Mouse (Mus musculus) limb, embryonic 14.5 days (tissue): ENCODE results near the gene Ppm1m. TPM values are rescaled to one million over a fixed set of nuclear protein-coding genes. Genes with fewer than 3 reads are reported as not detected.
"Not testable (repeated sequence)": the region's sequence is repeated elsewhere in the genome, so short reads cannot be mapped to it uniquely, and the experiment has no call there.

Source experiments
- ATAC-seq: fragments of 200-750 bp; cut with Nextera tagmentation; 2 replicates; pipeline ENCODE4 v1.8.0; 2017; ENCODE audit warnings: low read depth, moderate number of reproducible peaks, moderate TSS enrichment; ENCODE audit not compliant: low FRiP score
- DNase-seq: peaks from one replicate; pipeline ENCODE4 v3.0.0-alpha.2; 2015; ENCODE audit warnings: low spot score
- H3K27ac ChIP-seq: fragments of 300-500 bp; sonication (generic); replicated peaks from 2 replicates; pipeline ENCODE4 v1.5.1; 2014; ENCODE audit warnings: low read depth, mild to moderate bottlenecking, low read length, moderate library complexity, mixed read lengths
- H3K27me3 ChIP-seq: fragments of 300-500 bp; sonication (generic); 2 replicates; pipeline ENCODE4 v1.6.1; 2014; ENCODE audit warnings: low read length, mixed read lengths; ENCODE audit not compliant: control insufficient read depth, insufficient read depth
- H3K36me3 ChIP-seq: fragments of 300-500 bp; sonication (generic); 2 replicates; pipeline ENCODE4 v1.6.1; 2014; ENCODE audit warnings: mild to moderate bottlenecking, low read length, moderate library complexity, mixed read lengths; ENCODE audit not compliant: control insufficient read depth, insufficient read depth
- H3K4me1 ChIP-seq: fragments of 300-500 bp; sonication (generic); 2 replicates; pipeline ENCODE4 v1.6.1; 2014; ENCODE audit warnings: antibody characterized with exemption, low read length, mixed read lengths; ENCODE audit not compliant: control insufficient read depth, insufficient read depth
- H3K4me2 ChIP-seq: fragments of 300-500 bp; sonication (generic); replicated peaks from 2 replicates; pipeline ENCODE4 v1.6.1; 2014; ENCODE audit warnings: low read depth, mild to moderate bottlenecking, low read length, moderate library complexity; ENCODE audit not compliant: severe bottlenecking
- H3K4me3 ChIP-seq: fragments of 300-500 bp; sonication (generic); replicated peaks from 2 replicates; pipeline ENCODE4 v1.5.1; 2014; ENCODE audit warnings: low read length
- H3K9ac ChIP-seq: fragments of 300-500 bp; sonication (generic); 2 replicates; pipeline ENCODE4 v1.6.1; 2014; ENCODE audit warnings: mild to moderate bottlenecking, low read depth, low read length, moderate library complexity; ENCODE audit not compliant: severe bottlenecking
- H3K9me3 ChIP-seq: fragments of 300-500 bp; sonication (generic); 2 replicates; pipeline ENCODE4 v1.6.1; 2016; ENCODE audit warnings: low read length; ENCODE audit not compliant: control insufficient read depth
- POLR2A ChIP-seq: fragments of 200-500 bp; IDR thresholded peaks from 2 replicates; pipeline ENCODE4 v1.8.0; 2012; ENCODE audit warnings: inconsistent platforms, mild to moderate bottlenecking, moderate library complexity, borderline replicate concordance; ENCODE audit not compliant: insufficient read depth, insufficient read length; ENCODE audit errors: extremely low read depth
- WGBS: fragments of 180-500 bp; shearing (Covaris S2); extraction: QIAGEN DNeasy Blood & Tissue Kit; methylation state at CpG from one replicate; pipeline ENCODE4 v1.1.7; 2014; 5-methylcytosine and 5-hydroxymethylcytosine counted together
- polyA plus RNA-seq, 2 experiments: library from polyadenylated mRNA; depleted of rRNA in 1 of 2; stranded (reverse) in 1 of 2; unstranded in 1 of 2; fragments of >200 nt; fragmentation: Nextera tagmentation in 1 of 2; extraction: Ambion mirVana in 1 of 2; gene quantifications; 2 replicates each; pipeline versions ENCODE4 v1.2.1 to v1.2.3; 2012 to 2014

Ppm1m gene
- polyA plus RNA-seq, 2 experiments = 39.2 to 87.0 TPM

DNA sequence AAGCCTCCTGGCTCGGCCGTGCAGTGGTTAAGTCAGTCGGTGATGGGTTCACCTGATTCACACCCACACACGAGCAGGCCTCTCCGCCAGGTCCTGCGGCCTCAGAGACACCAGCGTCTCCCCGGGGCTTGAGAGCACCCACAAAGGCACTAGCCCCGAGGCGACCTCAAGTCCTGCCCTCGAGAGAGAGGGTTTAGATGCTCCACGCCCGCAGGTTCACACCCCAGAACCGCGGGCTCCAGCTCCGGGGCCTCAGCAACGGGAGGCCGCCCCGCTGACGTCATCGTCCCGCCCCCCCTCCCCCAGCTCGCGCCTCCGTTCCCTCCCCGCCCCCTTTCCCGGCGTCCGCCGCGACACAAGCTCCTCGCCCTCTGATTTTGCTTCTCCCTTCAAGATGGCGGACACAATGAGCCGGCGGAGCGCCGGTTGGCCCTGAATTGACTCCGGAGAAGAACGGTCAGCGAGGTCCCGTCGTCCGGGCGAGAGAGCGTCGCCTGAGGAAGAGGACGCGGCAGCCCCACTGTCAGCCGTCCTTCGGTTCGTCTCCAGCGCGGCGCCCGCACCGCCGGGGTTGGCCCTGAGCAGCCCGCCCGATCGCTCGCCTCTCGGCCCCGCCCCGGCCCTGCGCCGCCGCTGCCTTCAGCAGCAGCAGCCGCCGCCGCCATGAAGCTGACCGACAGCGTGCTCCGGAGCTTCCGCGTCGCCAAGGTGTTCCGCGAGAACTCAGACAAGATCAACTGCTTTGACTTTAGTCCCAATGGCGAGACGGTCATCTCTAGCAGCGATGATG lies 28.8 kb downstream of the Ppm1m start, which contains the start of gene Wdr82:
Wdr82 (plus strand) TSS at position 373 of the 790 bp plus-strand sequence.
- H3K27me3 ChIP-seq = no peaks in the 10 kb centered on the region
- peak; percentile 94; the same call in 1 of the 2 replicates for TF ChIP-seq POLR2A
- under 1% methylated on average over 69 of the region's 81 CpGs for WGBS
- H3K9me3 ChIP-seq = no peaks in the 10 kb centered on the region
- H3K4me3 ChIP-seq = peak within 1 kb of the TSS; percentile 76
- H3K4me1 ChIP-seq = peaks cover 20% of the 10 kb centered on the region
- peak within 1 kb of the TSS; percentile 73 for H3K4me2 ChIP-seq
- peak within 1 kb of the TSS; percentile 96 for H3K27ac ChIP-seq
- no peaks in the 10 kb centered on the region for H3K36me3 ChIP-seq
- ATAC-seq = peak; percentile 94
- peak; percentile 86 for DNase-seq
- H3K9ac ChIP-seq = peak within 1 kb of the TSS; percentile 90

GRCm38 (mm10) chr9:106169917-106170316 lies 29.6 kb downstream of the Ppm1m start:
- no peak overlapping the region for H3K27ac ChIP-seq
- TF ChIP-seq POLR2A = no peak
- H3K9ac ChIP-seq = no peak overlapping the region
- peak; percentile 39 for DNase-seq
- no peaks in the 10 kb centered on the region for H3K27me3 ChIP-seq
- no peaks in the 10 kb centered on the region for H3K36me3 ChIP-seq
- H3K4me3 ChIP-seq = peak overlapping the region; percentile 76
- H3K4me1 ChIP-seq = peaks cover 17% of the 10 kb centered on the region
- H3K4me2 ChIP-seq = peak overlapping the region; percentile 73
- ATAC-seq = no peak
- H3K9me3 ChIP-seq = no peaks in the 10 kb centered on the region
- WGBS = 23% methylated on average over 6 of the region's 6 CpGs

GRCm38 (mm10) chr9:106169006-106169405 lies 30.5 kb downstream of the Ppm1m start:
- H3K9me3 ChIP-seq, H3K27ac ChIP-seq, H3K9ac ChIP-seq, ATAC-seq, H3K36me3 ChIP-seq, H3K27me3 ChIP-seq, H3K4me2 ChIP-seq, DNase-seq, H3K4me3 ChIP-seq: not testable (repeated sequence)
- 100% methylated on average over 1 of the region's 1 CpGs for WGBS
- H3K4me1 ChIP-seq = peaks cover 16% of the 10 kb centered on the region

DNA sequence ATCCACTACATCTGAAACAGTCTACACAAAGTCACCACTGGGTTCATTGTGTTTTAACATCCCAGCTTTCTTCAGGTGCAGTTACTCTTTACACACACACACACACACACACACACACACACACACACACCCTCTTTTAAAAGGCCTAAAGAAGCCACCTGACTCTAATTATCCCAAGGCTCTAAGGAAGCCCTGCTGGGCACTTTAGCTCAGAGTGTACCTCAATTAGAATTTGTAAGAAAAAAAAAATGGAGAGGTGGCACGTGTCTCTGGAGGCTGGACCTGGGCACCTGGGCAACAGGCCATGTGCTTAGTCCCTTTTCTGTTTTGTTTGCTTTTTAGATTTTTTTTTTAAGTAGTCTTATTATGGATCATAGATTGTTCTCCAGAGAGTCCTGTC lies 31.8 kb downstream of the Ppm1m start:
- no peaks in the 10 kb centered on the region for H3K27me3 ChIP-seq
- no peak for DNase-seq
- no peak for TF ChIP-seq POLR2A
- no peaks in the 10 kb centered on the region for H3K36me3 ChIP-seq
- no peak overlapping the region for H3K27ac ChIP-seq
- peaks cover 5% of the 10 kb centered on the region; the same call in 1 of the 2 replicates for H3K4me1 ChIP-seq
- no peak for ATAC-seq
- H3K4me3 ChIP-seq = no peak overlapping the region
- 17% methylated on average over 1 of the region's 1 CpGs for WGBS
- H3K4me2 ChIP-seq = no peak overlapping the region
- no peaks in the 10 kb centered on the region for H3K9me3 ChIP-seq
- no peak overlapping the region for H3K9ac ChIP-seq

DNA sequence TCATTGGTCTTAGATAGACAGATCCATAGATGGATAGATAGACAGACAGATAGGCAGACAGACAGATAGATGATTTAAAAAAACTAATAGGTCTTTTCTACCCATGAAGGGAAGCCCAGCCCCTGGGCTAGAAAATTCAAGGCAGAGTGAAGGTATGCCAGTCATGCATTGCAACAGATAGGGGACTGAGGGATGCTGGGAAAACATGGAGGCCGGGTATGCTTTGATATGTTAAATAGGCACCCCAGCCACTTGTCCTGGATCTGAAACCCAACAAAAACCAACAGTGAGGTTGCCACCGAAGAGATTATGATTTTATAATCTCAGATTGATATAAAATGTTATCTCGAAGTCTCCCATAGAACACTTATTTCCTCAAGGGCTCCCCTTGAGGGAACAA lies 32.3 kb downstream of the Ppm1m start:
- Histone ChIP-seq H3K9me3 (no peaks in the 10 kb centered on the region), H3K36me3 (no peaks in the 10 kb centered on the region), H3K4me1 (peaks cover 5% of the 10 kb centered on the region; the same call in 1 of the 2 replicates), H3K4me2 (no peak overlapping the region), H3K9ac (no peak overlapping the region), H3K27me3 (no peaks in the 10 kb centered on the region), H3K4me3 (no peak overlapping the region), H3K27ac (no peak overlapping the region)
- DNase-seq = no peak
- no peak for ATAC-seq
- WGBS = 75% methylated on average over 3 of the region's 3 CpGs
- TF ChIP-seq POLR2A = no peak
